Mouse (Mus musculus): Measurements from ENCODE around the gene Neurl4.

DNA sequence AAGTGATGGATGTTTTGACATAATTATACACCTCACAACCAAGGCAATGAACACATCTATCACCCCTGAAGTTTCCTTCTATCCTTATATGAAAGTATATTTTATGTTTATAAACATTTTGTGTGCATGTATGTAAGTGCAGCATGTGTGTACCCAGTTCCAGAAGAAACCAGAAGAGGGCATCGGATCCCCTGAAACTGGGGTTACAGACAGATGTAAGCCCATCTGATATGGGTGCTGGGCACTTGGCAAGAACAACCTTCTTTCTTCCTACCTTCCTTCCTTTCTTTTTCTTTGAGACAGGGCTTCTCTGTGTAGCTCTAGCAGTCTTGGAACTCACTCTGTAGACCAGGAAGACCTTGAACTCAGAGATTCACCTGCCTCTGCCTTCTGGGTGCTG lies 55.3 kb downstream of the Neurl4 start:
- no peak for TF ChIP-seq CTCF (IDR thresholded peaks at IDR 0.05; ENCODE audit: insufficient read depth, low read depth, low read length)
- TF ChIP-seq POLR2A (IDR thresholded peaks at IDR 0.05; ENCODE audit: insufficient read depth, low read depth, low read length): no peak
